Mouse (Mus musculus) intestine, embryonic 15.5 days (tissue): ENCODE data around the gene A630089N07Rik. TPM values are rescaled to one million over a fixed set of nuclear protein-coding genes. Genes with fewer than 3 reads are reported as not detected.

Experiments
- ATAC-seq: fragments of 200-750 bp; cut with Nextera tagmentation; 2 replicates; pipeline ENCODE4 v1.8.0; 2017; ENCODE audit warnings: moderate TSS enrichment, moderate library complexity
- H3K27ac ChIP-seq: fragments of 300-500 bp; sonication (generic); 2 replicates; pipeline ENCODE4 v1.5.1; 2015; ENCODE audit warnings: mild to moderate bottlenecking, inconsistent platforms
- H3K27me3 ChIP-seq: fragments of 300-500 bp; sonication (generic); replicated peaks from 2 replicates; pipeline ENCODE4 v1.6.1; 2015; ENCODE audit warnings: inconsistent platforms
- H3K36me3 ChIP-seq: fragments of 300-500 bp; sonication (generic); 2 replicates; pipeline ENCODE4 v1.6.1; 2015; ENCODE audit warnings: inconsistent platforms
- H3K4me1 ChIP-seq: fragments of 300-500 bp; sonication (generic); replicated peaks from 2 replicates; pipeline ENCODE4 v1.6.1; 2015; ENCODE audit warnings: inconsistent platforms
- H3K4me2 ChIP-seq: fragments of 300-500 bp; sonication (generic); replicated peaks from 2 replicates; pipeline ENCODE4 v1.6.1; 2015; ENCODE audit warnings: mild to moderate bottlenecking, inconsistent platforms
- H3K4me3 ChIP-seq: fragments of 300-500 bp; sonication (generic); replicated peaks from 2 replicates; pipeline ENCODE4 v1.5.1; 2015; ENCODE audit warnings: inconsistent platforms
- H3K9ac ChIP-seq: fragments of 300-500 bp; sonication (generic); 2 replicates; pipeline ENCODE4 v1.6.1; 2015; ENCODE audit warnings: inconsistent platforms
- H3K9me3 ChIP-seq: fragments of 300-500 bp; sonication (generic); 2 replicates; pipeline ENCODE4 v1.6.1; 2016; ENCODE audit warnings: inconsistent platforms
- WGBS: fragments of 180-500 bp; shearing (Covaris S2); methylation state at CpG from one replicate; pipeline ENCODE4 v1.1.7; 2015; 5-methylcytosine and 5-hydroxymethylcytosine counted together
- polyA plus RNA-seq: library from polyadenylated mRNA; unstranded; fragments of >200 nt; fragmentation: Nextera tagmentation; extraction: Ambion mirVana; gene quantifications from 2 replicates; pipeline ENCODE4 v1.2.1, GENCODE M21; 2015

Gene A630089N07Rik
- polyA plus RNA-seq, 1 experiment from 2014 or later, result 17.0 TPM

- Histone ChIP-seq H3K27me3 (no peaks in the 10 kb centered on the region), H3K4me1 (no peaks in the 10 kb centered on the region), H3K9ac (no peak overlapping the region), H3K4me2 (no peak overlapping the region), H3K36me3 (peaks cover under 1% of the 10 kb centered on the region; the same call in 1 of the 2 replicates), H3K4me3 (no peak overlapping the region), H3K9me3 (no peaks in the 10 kb centered on the region), H3K27ac (no peak overlapping the region)
- ATAC-seq, result no peak
Observed at GRCm38 (mm10) chr16:97958401-97958973, 123.8 kb downstream of the A630089N07Rik start.

GRCm38 (mm10) chr16:97957626-97958025, 124.6 kb downstream of the A630089N07Rik start:
- no peaks in the 10 kb centered on the region for H3K4me1 ChIP-seq
- peaks cover 5% of the 10 kb centered on the region for H3K36me3 ChIP-seq
- no peaks in the 10 kb centered on the region for H3K27me3 ChIP-seq
- no peak overlapping the region for H3K9ac ChIP-seq
- H3K9me3 ChIP-seq, result no peaks in the 10 kb centered on the region
- ATAC-seq, result no peak
- H3K4me2 ChIP-seq, result no peak overlapping the region
- no peak overlapping the region for H3K27ac ChIP-seq
- H3K4me3 ChIP-seq, result no peak overlapping the region

GRCm38 (mm10) chr16:97956011-97956410, 126.2 kb downstream of the A630089N07Rik start:
- Histone ChIP-seq H3K9ac (no peak overlapping the region), H3K4me2 (no peak overlapping the region), H3K27me3 (no peaks in the 10 kb centered on the region), H3K4me1 (no peaks in the 10 kb centered on the region), H3K36me3 (peaks cover 19% of the 10 kb centered on the region), H3K4me3 (no peak overlapping the region), H3K27ac (no peak overlapping the region), H3K9me3 (no peaks in the 10 kb centered on the region)
- 75% methylated on average over 2 of the region's 2 CpGs for WGBS
- ATAC-seq, result no peak

- ATAC-seq, result no peak
- peaks cover 35% of the 10 kb centered on the region for H3K36me3 ChIP-seq
- WGBS, result 70% methylated on average over 2 of the region's 2 CpGs
Observed at GRCm38 (mm10) chr16:97953300-97953699, 128.9 kb downstream of the A630089N07Rik start.

GRCm38 (mm10) chr16:97952801-97953200, 129.4 kb downstream of the A630089N07Rik start:
- no peak overlapping the region for H3K4me2 ChIP-seq
- H3K36me3 ChIP-seq, result peaks cover 35% of the 10 kb centered on the region
- no peak overlapping the region for H3K9ac ChIP-seq
- 82% methylated on average over 9 of the region's 9 CpGs for WGBS
- H3K27me3 ChIP-seq, result no peaks in the 10 kb centered on the region
- H3K4me3 ChIP-seq, result no peak overlapping the region
- no peak overlapping the region for H3K27ac ChIP-seq
- no peaks in the 10 kb centered on the region for H3K4me1 ChIP-seq
- H3K9me3 ChIP-seq, result no peaks in the 10 kb centered on the region
- ATAC-seq, result no peak

More at GRCm38 (mm10) chr16:97953300-97953699, 128.9 kb downstream of the A630089N07Rik start:
- Histone ChIP-seq H3K27ac (no peak overlapping the region), H3K27me3 (no peaks in the 10 kb centered on the region), H3K4me2 (no peak overlapping the region), H3K9me3 (no peaks in the 10 kb centered on the region), H3K4me3 (no peak overlapping the region), H3K4me1 (no peaks in the 10 kb centered on the region), H3K9ac (no peak overlapping the region)

GRCm38 (mm10) chr16:97952371-97952770, 129.9 kb downstream of the A630089N07Rik start:
- Histone ChIP-seq H3K4me2 (no peak overlapping the region), H3K36me3 (peaks cover 35% of the 10 kb centered on the region), H3K4me3 (no peak overlapping the region), H3K27me3 (no peaks in the 10 kb centered on the region), H3K27ac (no peak overlapping the region), H3K9me3 (no peaks in the 10 kb centered on the region), H3K9ac (no peak overlapping the region), H3K4me1 (no peaks in the 10 kb centered on the region)
- no peak for ATAC-seq
- 95% methylated on average over 4 of the region's 4 CpGs for WGBS

Other genes starting within 250 kb of the A630089N07Rik start
- gene Prdm15, start 230.6 kb downstream of the A630089N07Rik start, polyA plus RNA-seq, result 7.4 and 9.1 TPM in 2 replicates
- 15.1 and 15.8 TPM in 2 replicates for gene C2cd2, start 119.9 kb downstream of the A630089N07Rik start, polyA plus RNA-seq
- gene Zbtb21, start 119.8 kb downstream of the A630089N07Rik start, polyA plus RNA-seq, result 11.7 and 12.4 TPM in 2 replicates
- 28.7 and 29.7 TPM in 2 replicates for gene B230307C23Rik, start 85.1 kb downstream of the A630089N07Rik start, polyA plus RNA-seq